Mouse (Mus musculus) liver, postnatal 0 days (tissue): Measurements from ENCODE around the gene Arrdc2.

Experiments
- CTCF ChIP-seq: sonication (generic); IDR thresholded peaks from 2 replicates; pipeline ENCODE4 v1.5.1; 2016; ENCODE audit warnings: antibody characterized with exemption, low read depth
- EP300 ChIP-seq: IDR thresholded peaks from 2 replicates; pipeline ENCODE4 v1.6.1; 2016; ENCODE audit warnings: antibody characterized with exemption, low read depth, mild to moderate bottlenecking

DNA sequence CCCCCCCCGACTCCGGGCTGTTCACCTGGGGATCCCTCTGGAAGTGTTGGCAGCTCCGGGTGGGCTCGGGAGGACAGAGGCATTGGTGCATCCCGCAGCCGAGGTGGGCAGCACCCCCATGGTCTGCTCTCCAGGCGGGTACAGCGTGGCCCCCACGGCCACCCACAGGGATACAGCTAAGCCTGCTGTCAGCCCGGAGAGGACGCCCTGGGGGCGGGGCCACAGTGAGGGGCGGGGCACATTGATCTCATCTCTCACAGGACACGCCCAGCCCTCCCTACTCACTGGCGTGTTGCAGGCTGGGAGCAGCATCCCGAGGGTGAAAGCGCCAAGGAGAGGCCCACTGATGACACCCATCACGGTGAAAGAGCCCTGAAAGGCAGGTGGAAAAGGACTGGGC lies 48.1 kb upstream of the Arrdc2 start:
- TF ChIP-seq CTCF (no peak), EP300 (no peak)
